Mouse (Mus musculus) forebrain, embryonic 12.5 days (tissue): ENCODE results near the gene Slc15a3. TPM values are rescaled to one million over a fixed set of nuclear protein-coding genes. Genes with fewer than 3 reads are reported as not detected.

Experiments used
- ATAC-seq: fragments of 200-750 bp; cut with Nextera tagmentation; 2 replicates; pipeline ENCODE4 v1.8.0; 2017; ENCODE audit warnings: moderate TSS enrichment; ENCODE audit not compliant: low FRiP score
- H3K27ac ChIP-seq: fragments of 300-500 bp; sonication (generic); 2 replicates; pipeline ENCODE4 v1.5.1; 2016; ENCODE audit warnings: mild to moderate bottlenecking
- H3K27me3 ChIP-seq: fragments of 300-500 bp; sonication (generic); 2 replicates; pipeline ENCODE4 v1.6.1; 2016; ENCODE audit warnings: mild to moderate bottlenecking
- H3K36me3 ChIP-seq: fragments of 300-500 bp; sonication (generic); replicated peaks from 2 replicates; pipeline ENCODE4 v1.6.1; 2016; ENCODE audit warnings: mild to moderate bottlenecking
- H3K4me1 ChIP-seq: fragments of 300-500 bp; sonication (generic); 2 replicates; pipeline ENCODE4 v1.6.1; 2016
- H3K4me2 ChIP-seq: fragments of 300-500 bp; sonication (generic); 2 replicates; pipeline ENCODE4 v1.6.1; 2016; ENCODE audit warnings: mild to moderate bottlenecking, moderate library complexity
- H3K4me3 ChIP-seq: fragments of 300-500 bp; sonication (generic); replicated peaks from 2 replicates; pipeline ENCODE4 v1.5.1; 2016; ENCODE audit warnings: mild to moderate bottlenecking
- H3K9ac ChIP-seq: fragments of 300-500 bp; sonication (generic); 2 replicates; pipeline ENCODE4 v1.6.1; 2016; ENCODE audit warnings: mild to moderate bottlenecking
- H3K9me3 ChIP-seq: fragments of 300-500 bp; sonication (generic); 2 replicates; pipeline ENCODE4 v1.6.1; 2016
- WGBS: fragments of 180-500 bp; shearing (Covaris S2); methylation state at CpG from one replicate; pipeline ENCODE4 v1.1.7; 2016; 5-methylcytosine and 5-hydroxymethylcytosine counted together
- polyA plus RNA-seq: library from polyadenylated mRNA; unstranded; fragments of >200 nt; fragmentation: Nextera tagmentation; extraction: Ambion mirVana; gene quantifications from 2 replicates; pipeline ENCODE4 v1.2.1, GENCODE M21; 2016

Slc15a3 gene
- polyA plus RNA-seq, result 0.12 and 0.38 TPM in 2 replicates

DNA sequence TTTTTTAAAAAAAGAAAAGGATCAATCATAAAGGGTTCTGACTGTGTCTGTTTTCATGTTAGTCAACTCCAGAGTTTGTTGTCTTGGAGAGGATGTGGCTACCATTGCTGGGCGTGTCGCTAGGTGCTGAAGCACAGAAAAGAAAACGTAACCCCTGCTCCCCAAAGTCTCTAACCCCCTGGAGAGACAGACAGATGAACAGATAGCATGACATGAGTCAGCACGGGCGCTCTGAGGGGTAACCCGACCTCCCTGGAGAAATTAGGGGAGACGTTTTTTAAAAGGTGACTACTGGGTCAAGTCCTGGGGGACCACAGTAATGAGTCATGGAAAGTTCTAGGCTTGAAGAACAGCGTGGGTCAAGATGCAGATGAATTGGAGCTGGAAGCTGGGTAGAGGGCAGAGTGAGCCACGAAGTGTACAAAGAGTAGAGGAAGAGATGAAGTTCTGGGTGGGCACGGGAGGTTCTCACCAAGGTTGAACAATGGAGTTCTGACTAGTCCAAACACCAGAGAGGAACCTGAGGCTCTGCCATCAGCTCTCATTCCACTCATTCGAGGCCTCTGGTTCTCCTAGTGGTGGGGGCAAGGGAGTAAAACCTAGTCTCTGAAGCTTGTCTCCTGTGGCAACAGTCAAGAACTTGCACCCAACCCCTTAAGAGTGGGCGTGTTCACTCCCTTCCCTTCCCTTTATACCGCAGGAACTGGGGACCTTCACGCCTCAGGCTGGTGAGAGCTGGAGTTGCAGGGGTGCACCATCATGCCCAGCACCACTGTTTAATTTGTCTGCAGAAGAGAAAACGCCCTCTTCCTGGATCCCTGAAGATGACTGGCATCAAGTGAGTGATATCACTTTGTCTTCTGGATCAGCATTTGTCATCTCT, at the start of gene Slc15a3:
TSS of gene Slc15a3 (plus strand) at position 718 of the 883 bp plus-strand sequence.
- H3K36me3 ChIP-seq, result no peaks in the 10 kb centered on the region
- no peak for ATAC-seq
- no peak within 1 kb of the TSS for H3K4me3 ChIP-seq
- WGBS, result 85% methylated on average over 15 of the region's 15 CpGs
- no peak within 1 kb of the TSS for H3K9ac ChIP-seq
- no peaks in the 10 kb centered on the region for H3K9me3 ChIP-seq
- H3K4me1 ChIP-seq, result no peaks in the 10 kb centered on the region
- no peak within 1 kb of the TSS for H3K27ac ChIP-seq
- no peaks in the 10 kb centered on the region; the same call in 1 of the 2 replicates for H3K27me3 ChIP-seq
- no peak within 1 kb of the TSS for H3K4me2 ChIP-seq

DNA sequence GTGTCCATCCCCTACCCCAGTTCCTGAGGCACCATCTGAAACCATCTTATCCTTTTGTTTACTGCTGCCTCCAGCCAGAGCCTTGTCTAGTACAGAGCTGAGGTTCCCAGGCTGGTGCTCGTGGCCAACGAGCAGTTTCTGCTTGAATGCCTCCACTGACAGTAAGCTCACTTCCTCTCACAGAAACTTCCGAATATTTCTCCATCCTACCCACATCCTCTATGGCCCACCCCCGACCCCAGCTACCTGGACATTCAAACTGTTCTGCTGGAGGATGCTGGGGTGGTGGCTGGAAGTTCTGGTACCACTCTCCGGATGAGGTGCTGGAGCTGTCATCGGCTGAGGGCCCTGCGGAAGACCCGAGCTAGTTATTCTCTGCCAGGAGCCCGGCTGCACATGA, 49.2 kb upstream of the Slc15a3 start:
- no peaks in the 10 kb centered on the region for H3K9me3 ChIP-seq
- no peaks in the 10 kb centered on the region for H3K36me3 ChIP-seq
- peaks cover 4% of the 10 kb centered on the region; the same call in 1 of the 2 replicates for H3K4me1 ChIP-seq
- H3K27ac ChIP-seq, result no peak overlapping the region
- 77% methylated on average over 9 of the region's 9 CpGs for WGBS
- no peak overlapping the region for H3K4me3 ChIP-seq
- ATAC-seq, result no peak
- no peaks in the 10 kb centered on the region for H3K27me3 ChIP-seq
- no peak overlapping the region for H3K4me2 ChIP-seq
- no peak overlapping the region for H3K9ac ChIP-seq

DNA sequence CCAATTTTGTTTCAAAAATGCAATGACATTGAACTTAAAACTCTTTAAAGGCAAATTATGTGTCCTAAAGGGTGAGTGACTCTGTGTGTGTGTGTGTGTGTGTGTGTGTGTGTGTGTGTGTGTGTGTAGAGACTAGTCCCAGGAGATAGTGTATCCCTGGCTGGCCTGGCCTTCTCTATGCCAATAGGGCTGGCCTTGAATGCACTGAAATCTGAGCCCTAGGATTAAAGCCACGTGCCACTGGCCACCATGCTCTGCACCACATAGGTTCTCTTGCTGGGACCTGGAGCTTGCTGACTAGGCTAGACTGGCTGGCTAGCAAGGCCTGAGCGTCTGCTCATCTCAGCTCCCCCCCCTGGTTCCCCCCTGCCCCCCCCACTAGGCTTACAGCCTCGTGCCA, 46.5 kb upstream of the Slc15a3 start:
- Histone ChIP-seq H3K36me3 (no peaks in the 10 kb centered on the region), H3K4me1 (peaks cover 4% of the 10 kb centered on the region; the same call in 1 of the 2 replicates), H3K4me3 (no peak overlapping the region), H3K9me3 (no peaks in the 10 kb centered on the region), H3K4me2 (no peak overlapping the region), H3K27ac (no peak overlapping the region), H3K27me3 (no peaks in the 10 kb centered on the region), H3K9ac (no peak overlapping the region)
- no peak for ATAC-seq
- WGBS, result 61% methylated on average over 2 of the region's 3 CpGs

DNA sequence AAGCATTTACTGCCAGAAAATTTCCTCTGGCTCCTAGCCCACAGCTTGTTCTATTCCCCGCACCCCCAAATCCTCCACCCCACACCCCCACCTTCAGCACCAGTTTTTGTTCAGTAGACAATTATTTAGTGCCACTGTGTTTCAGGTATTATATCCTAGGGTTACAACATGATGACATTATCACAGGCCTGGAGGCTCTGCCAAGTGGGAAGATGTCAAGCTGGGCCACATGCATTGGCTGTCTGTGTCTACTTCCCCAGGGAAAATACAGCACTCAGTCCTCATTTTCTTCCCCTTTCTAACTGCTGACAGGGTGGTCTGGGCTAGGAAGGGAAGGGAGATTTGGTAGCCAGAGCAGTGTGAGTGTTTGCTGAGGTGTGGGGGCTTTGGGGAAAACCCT, 44.6 kb upstream of the Slc15a3 start:
- Histone ChIP-seq H3K9me3 (no peaks in the 10 kb centered on the region), H3K36me3 (no peaks in the 10 kb centered on the region), H3K27me3 (no peaks in the 10 kb centered on the region), H3K4me2 (no peak overlapping the region), H3K4me3 (no peak overlapping the region), H3K27ac (no peak overlapping the region), H3K4me1 (peaks cover under 1% of the 10 kb centered on the region; the same call in 1 of the 2 replicates), H3K9ac (no peak overlapping the region)
- no peak for ATAC-seq
- WGBS, result 100% methylated on average over 1 of the region's 1 CpGs

GRCm38 (mm10) chr19:10798576-10798975, 41.0 kb upstream of the Slc15a3 start:
- no peak overlapping the region for H3K27ac ChIP-seq
- no peaks in the 10 kb centered on the region for H3K27me3 ChIP-seq
- no peak for ATAC-seq
- H3K36me3 ChIP-seq, result no peaks in the 10 kb centered on the region
- H3K4me2 ChIP-seq, result no peak overlapping the region
- WGBS, result 77% methylated on average over 10 of the region's 10 CpGs
- H3K4me3 ChIP-seq, result no peak overlapping the region
- no peaks in the 10 kb centered on the region for H3K4me1 ChIP-seq
- no peak overlapping the region for H3K9ac ChIP-seq
- H3K9me3 ChIP-seq, result no peaks in the 10 kb centered on the region

DNA sequence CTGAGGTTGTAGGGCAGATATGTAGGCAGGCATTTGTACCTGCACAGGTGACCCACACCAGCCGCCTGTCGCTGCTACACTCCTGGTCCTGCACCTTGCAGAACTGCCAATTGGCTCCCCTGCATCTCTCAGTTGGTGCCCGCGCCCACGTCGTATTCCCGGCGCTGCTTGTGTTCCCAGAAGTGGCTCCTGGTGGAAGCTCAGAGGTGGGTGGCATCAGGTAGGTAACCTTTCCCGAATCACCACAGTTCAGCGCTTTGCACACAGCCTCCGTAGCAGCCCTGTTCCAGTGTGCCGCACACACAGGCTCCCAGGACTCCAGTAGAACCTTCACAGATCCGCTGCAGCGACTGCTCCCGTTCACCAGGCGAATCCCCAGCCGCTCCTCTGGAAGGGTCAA, 40.4 kb upstream of the Slc15a3 start:
- 96% methylated on average over 17 of the region's 17 CpGs for WGBS
- Histone ChIP-seq H3K4me1 (no peaks in the 10 kb centered on the region), H3K4me3 (no peak overlapping the region), H3K9me3 (no peaks in the 10 kb centered on the region), H3K27ac (no peak overlapping the region), H3K9ac (no peak overlapping the region), H3K27me3 (no peaks in the 10 kb centered on the region), H3K4me2 (no peak overlapping the region), H3K36me3 (no peaks in the 10 kb centered on the region)
- no peak for ATAC-seq

DNA sequence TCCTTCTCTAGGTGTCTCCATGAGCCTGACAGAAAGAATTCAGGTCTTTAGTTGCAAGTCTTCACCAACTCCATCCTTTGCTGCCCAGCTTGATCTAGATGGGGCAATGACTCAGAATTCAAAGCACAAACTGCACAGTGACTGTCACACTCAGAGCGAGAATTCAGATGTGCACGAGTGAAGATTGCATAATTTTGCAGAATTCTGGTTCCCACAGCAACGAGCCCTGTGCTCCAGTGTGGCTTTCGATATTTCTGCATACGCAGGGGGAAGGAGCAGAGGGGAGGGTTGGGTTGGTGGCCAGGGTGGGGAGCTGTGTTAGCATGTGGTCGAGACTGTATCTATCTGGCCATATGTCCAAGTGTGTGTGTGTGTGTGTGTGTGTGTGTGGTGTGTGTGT, 38.5 kb upstream of the Slc15a3 start:
- ATAC-seq, result no peak
- H3K36me3 ChIP-seq, result no peaks in the 10 kb centered on the region
- H3K4me3 ChIP-seq, result no peak overlapping the region
- H3K9ac ChIP-seq, result no peak overlapping the region
- no peaks in the 10 kb centered on the region for H3K27me3 ChIP-seq
- no peaks in the 10 kb centered on the region for H3K9me3 ChIP-seq
- no peaks in the 10 kb centered on the region for H3K4me1 ChIP-seq
- 80% methylated on average over 6 of the region's 6 CpGs for WGBS
- H3K27ac ChIP-seq, result no peak overlapping the region
- H3K4me2 ChIP-seq, result no peak overlapping the region

- Histone ChIP-seq H3K9me3 (no peaks in the 10 kb centered on the region), H3K9ac (no peak overlapping the region), H3K4me3 (no peak overlapping the region), H3K27ac (no peak overlapping the region), H3K36me3 (no peaks in the 10 kb centered on the region), H3K4me1 (no peaks in the 10 kb centered on the region), H3K27me3 (no peaks in the 10 kb centered on the region), H3K4me2 (no peak overlapping the region)
- WGBS, result 88% methylated on average over 6 of the region's 6 CpGs
- ATAC-seq, result no peak
Observed at GRCm38 (mm10) chr19:10801906-10802305, 37.6 kb upstream of the Slc15a3 start.

DNA sequence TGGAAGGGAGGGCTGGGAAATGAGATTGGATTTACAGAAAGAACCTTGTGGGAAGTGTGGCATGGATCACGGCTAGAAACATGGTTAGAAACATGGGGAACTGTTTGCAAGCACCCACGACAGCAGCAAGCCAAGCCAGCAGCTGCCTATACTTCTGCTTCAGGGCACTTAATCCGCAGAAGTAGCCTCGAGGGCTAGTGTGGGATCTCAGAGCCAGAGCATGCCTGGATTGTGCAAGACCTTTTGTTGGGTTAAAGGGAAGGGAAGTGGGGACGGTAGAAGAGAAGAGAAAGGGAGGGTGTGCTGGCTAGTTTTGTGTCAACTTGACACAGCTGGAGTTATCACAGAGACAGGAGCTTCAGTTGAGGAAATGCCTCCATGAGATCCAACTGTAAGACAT, 35.8 kb upstream of the Slc15a3 start:
- H3K9ac ChIP-seq, result no peak overlapping the region
- H3K4me3 ChIP-seq, result no peak overlapping the region
- no peaks in the 10 kb centered on the region for H3K27me3 ChIP-seq
- no peak overlapping the region for H3K27ac ChIP-seq
- WGBS, result 68% methylated on average over 5 of the region's 5 CpGs
- H3K4me1 ChIP-seq, result no peaks in the 10 kb centered on the region; the same call in 1 of the 2 replicates
- H3K9me3 ChIP-seq, result no peaks in the 10 kb centered on the region
- ATAC-seq, result no peak
- H3K36me3 ChIP-seq, result no peaks in the 10 kb centered on the region
- no peak overlapping the region for H3K4me2 ChIP-seq

DNA sequence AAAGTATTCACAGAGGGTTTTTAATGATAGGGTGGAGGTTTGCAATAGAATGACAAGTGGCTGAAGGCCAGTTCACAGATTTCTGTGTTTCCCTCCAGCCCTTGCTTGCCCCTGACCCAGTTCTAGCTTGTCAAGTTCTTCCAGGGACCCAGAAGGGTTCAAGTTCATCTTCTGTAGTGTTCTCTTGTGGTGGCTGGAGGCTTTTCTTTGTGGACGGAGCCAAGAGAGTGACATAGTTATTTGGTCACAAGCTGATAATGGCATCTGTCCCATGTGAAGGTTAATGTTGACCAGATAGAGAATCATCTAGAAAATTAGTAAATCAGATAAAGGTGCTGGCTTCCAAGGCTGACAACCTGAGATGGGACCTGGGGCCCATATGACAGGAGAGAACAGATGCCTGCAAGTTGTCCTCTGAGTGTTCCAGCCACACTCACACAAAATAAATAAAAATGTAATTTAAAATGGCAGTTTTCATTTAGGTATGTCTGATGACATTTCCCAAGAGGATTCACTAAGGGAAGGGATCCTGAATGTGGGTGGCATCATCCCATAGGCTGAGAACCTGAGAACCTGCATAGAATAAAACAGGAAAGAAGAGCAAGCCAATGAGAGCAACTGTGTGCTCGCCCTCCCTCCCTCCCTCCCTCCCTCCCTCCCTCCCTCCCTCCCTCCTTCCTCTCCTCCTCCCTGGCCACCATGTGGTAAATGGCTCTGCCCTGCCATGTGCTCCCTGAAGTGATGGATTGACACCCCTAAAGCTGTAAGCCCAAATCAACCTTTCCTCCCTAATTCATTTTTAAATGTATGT, 34.5 kb upstream of the Slc15a3 start:
- Histone ChIP-seq H3K4me3 (no peak overlapping the region), H3K4me2 (no peak overlapping the region), H3K36me3 (no peaks in the 10 kb centered on the region), H3K9me3 (no peaks in the 10 kb centered on the region), H3K27ac (no peak overlapping the region), H3K27me3 (no peaks in the 10 kb centered on the region), H3K4me1 (peaks cover 6% of the 10 kb centered on the region; the same call in 1 of the 2 replicates), H3K9ac (no peak overlapping the region)
- WGBS, result 86% methylated on average over 2 of the region's 2 CpGs
- ATAC-seq, result no peak

- 92% methylated on average over 11 of the region's 11 CpGs for WGBS
- ATAC-seq, result no peak
Observed at GRCm38 (mm10) chr19:10805661-10806285, 33.8 kb upstream of the Slc15a3 start.

More at GRCm38 (mm10) chr19:10805661-10806285, 33.8 kb upstream of the Slc15a3 start:
- no peak overlapping the region for H3K4me3 ChIP-seq
- H3K9ac ChIP-seq, result no peak overlapping the region
- H3K9me3 ChIP-seq, result no peaks in the 10 kb centered on the region
- no peak overlapping the region for H3K27ac ChIP-seq
- H3K36me3 ChIP-seq, result no peaks in the 10 kb centered on the region
- no peak overlapping the region for H3K4me2 ChIP-seq
- H3K27me3 ChIP-seq, result no peaks in the 10 kb centered on the region
- H3K4me1 ChIP-seq, result peaks cover 6% of the 10 kb centered on the region; the same call in 1 of the 2 replicates
